7 mouse cellular contexts compared by ENCODE assay signal in genomic region chr15:102245891-102246741, GRCm38 (mm10). TPM values are rescaled to one million over a fixed set of nuclear protein-coding genes. Genes with fewer than 3 reads are reported as not detected.
A peak's percentile ranks its signal among the peaks of the same experiment; 100 is the strongest.
DNase-seq lines count a peak whose midpoint lies in the region; ATAC-seq lines count a peak whose summit lies in the region.

No protein-coding gene starts in this region.

- under 1% methylated on average over 42 of the region's 44 CpGs for WGBS in intestine, embryonic 14.5 days

- peak overlapping the region; percentile 58 for H3K9ac ChIP-seq in intestine, embryonic 14.5 days (ENCODE audit: low read length)

- H3K27ac ChIP-seq in intestine, embryonic 14.5 days (ENCODE audit: low read depth): peak overlapping the region; percentile 94

- peak; percentile 33 for ATAC-seq in common myeloid progenitor, adult 5-6 weeks (replicated peaks; ENCODE audit: low read depth, poor library complexity, severe bottlenecking)
- peak; percentile 57 for ATAC-seq in intestine, embryonic 14.5 days (replicated peaks; ENCODE audit: low FRiP score, low TSS enrichment, low read depth)
- ATAC-seq in megakaryocyte-erythroid progenitor cell, adult 5-6 weeks (replicated peaks; ENCODE audit: low FRiP score, low TSS enrichment, poor library complexity, severe bottlenecking): peak; percentile 65

- H3K36me3 ChIP-seq in intestine, embryonic 14.5 days (ENCODE audit: control insufficient read depth, insufficient read depth, low read length): no peaks in the 10 kb centered on the region

- H3K9me3 ChIP-seq in intestine, embryonic 14.5 days (ENCODE audit: control insufficient read depth, low read length): no peaks in the 10 kb centered on the region

- H3K4me1 ChIP-seq in intestine, embryonic 14.5 days (replicated peaks; ENCODE audit: control insufficient read depth, insufficient read depth, low read length): peaks cover 57% of the 10 kb centered on the region

- intact Hi-C loops in gastrocnemius, postnatal 14 days (cut with DNase I; ENCODE audit: low total_unique reads): no loop called here
- intact Hi-C loops in left cerebral cortex, postnatal 25 days (cut with DNase I): loop anchor here (1.0 kb wide), 1 partner anchor 43 kb away; the partner anchor contains the start of gene Zfp740

- no peaks in the 10 kb centered on the region for H3K27me3 ChIP-seq in intestine, embryonic 14.5 days (replicated peaks; ENCODE audit: control insufficient read depth, insufficient read depth, low read length)

- peak overlapping the region; percentile 62 for H3K4me3 ChIP-seq in intestine, embryonic 14.5 days (ENCODE audit: low read depth, low read length)

- peak overlapping the region; percentile 95 for H3K4me2 ChIP-seq in intestine, embryonic 14.5 days (ENCODE audit: low read length)

- DNase-seq in adipocyte (ENCODE audit: low spot score): peak; percentile 83
- peak; percentile 76 for DNase-seq in gastrocnemius, postnatal 14 days
- peak; percentile 85 for DNase-seq in intestine, embryonic 14.5 days (ENCODE audit: low spot score)
- peak; percentile 79 to 85 for DNase-seq in left cerebral cortex, postnatal 25 days (ENCODE audit: low spot score in 2 of 2)
- peak; percentile 72 to 79 for DNase-seq in right cerebral cortex, postnatal 36 days (ENCODE audit: low spot score in 2 of 2)

RNA-seq across cellular contexts. Expression of gene Rarg, which starts 11.2 kb away (rescaled TPM):
- 1.2 and 3.9 TPM in 2 replicates for total RNA-seq in common myeloid progenitor, adult 5-6 weeks (2017)
- total RNA-seq in gastrocnemius, postnatal 14 days (2021): 10 to 100 TPM; 12.9 to 13.2 TPM
- polyA plus RNA-seq in intestine, embryonic 14.5 days (2014; fragmentation: Nextera tagmentation; extraction: Ambion mirVana): 16.4 and 17.1 TPM in 2 replicates
- 10 to 100 TPM; 12.7 to 15.4 TPM for total RNA-seq in left cerebral cortex, postnatal 25 days (2021)
- total RNA-seq in megakaryocyte-erythroid progenitor cell, adult 5-6 weeks (2014; fragmentation: Nextera tagmentation): 0.61 and 1.8 TPM in 2 replicates
- total RNA-seq in megakaryocyte-erythroid progenitor cell, adult 5-6 weeks (2017): 1.6 and 6.7 TPM in 2 replicates

RNA-seq across cellular contexts. Expression of gene Itgb7, which starts 14.4 kb away (rescaled TPM):
- 81.3 and 108 TPM in 2 replicates for total RNA-seq in common myeloid progenitor, adult 5-6 weeks (2017)
- total RNA-seq in gastrocnemius, postnatal 14 days (2021): 1 to 10 TPM; 1.0 to 1.1 TPM
- 13.3 and 13.5 TPM in 2 replicates for polyA plus RNA-seq in intestine, embryonic 14.5 days (2014; fragmentation: Nextera tagmentation; extraction: Ambion mirVana)
- total RNA-seq in left cerebral cortex, postnatal 25 days (2021): 1 to 10 TPM; 1.0 to 1.7 TPM
- 13.1 and 17.0 TPM in 2 replicates for total RNA-seq in megakaryocyte-erythroid progenitor cell, adult 5-6 weeks (2014; fragmentation: Nextera tagmentation)
- 47.2 and 51.0 TPM in 2 replicates for total RNA-seq in megakaryocyte-erythroid progenitor cell, adult 5-6 weeks (2017)

RNA-seq across cellular contexts. Expression of gene Gm9918, which starts 24.2 kb away (rescaled TPM):
- not detected in 2 replicates for total RNA-seq in common myeloid progenitor, adult 5-6 weeks (2017)
- total RNA-seq in gastrocnemius, postnatal 14 days (2021): not detected
- polyA plus RNA-seq in intestine, embryonic 14.5 days (2014; fragmentation: Nextera tagmentation; extraction: Ambion mirVana): 0.11 and 0.19 TPM in 2 replicates
- total RNA-seq in left cerebral cortex, postnatal 25 days (2021): not detected
- not detected in 2 replicates for total RNA-seq in megakaryocyte-erythroid progenitor cell, adult 5-6 weeks (2014; fragmentation: Nextera tagmentation)
- not detected in 2 replicates for total RNA-seq in megakaryocyte-erythroid progenitor cell, adult 5-6 weeks (2017)

RNA-seq across cellular contexts. Expression of gene Mfsd5, which starts 33.1 kb away (rescaled TPM):
- 16.8 and 21.0 TPM in 2 replicates for total RNA-seq in common myeloid progenitor, adult 5-6 weeks (2017)
- 10 to 100 TPM; 14.5 to 14.9 TPM for total RNA-seq in gastrocnemius, postnatal 14 days (2021)
- polyA plus RNA-seq in intestine, embryonic 14.5 days (2014; fragmentation: Nextera tagmentation; extraction: Ambion mirVana): 65.3 and 67.1 TPM in 2 replicates
- total RNA-seq in left cerebral cortex, postnatal 25 days (2021): 10 to 100 TPM; 42.1 to 43.9 TPM
- total RNA-seq in megakaryocyte-erythroid progenitor cell, adult 5-6 weeks (2014; fragmentation: Nextera tagmentation): 30.4 and 32.9 TPM in 2 replicates
- total RNA-seq in megakaryocyte-erythroid progenitor cell, adult 5-6 weeks (2017): 14.2 and 19.5 TPM in 2 replicates

RNA-seq across cellular contexts. Expression of gene Csad, which starts 41.6 kb away (rescaled TPM):
- 7.0 and 27.8 TPM in 2 replicates for total RNA-seq in common myeloid progenitor, adult 5-6 weeks (2017)
- 10 to 100 TPM; 14.1 to 15.6 TPM for total RNA-seq in gastrocnemius, postnatal 14 days (2021)
- polyA plus RNA-seq in intestine, embryonic 14.5 days (2014; fragmentation: Nextera tagmentation; extraction: Ambion mirVana): 52.3 and 53.6 TPM in 2 replicates
- 10 to 100 TPM; 28.4 to 32.1 TPM for total RNA-seq in left cerebral cortex, postnatal 25 days (2021)
- total RNA-seq in megakaryocyte-erythroid progenitor cell, adult 5-6 weeks (2014; fragmentation: Nextera tagmentation): 9.6 and 21.4 TPM in 2 replicates
- 11.4 and 33.8 TPM in 2 replicates for total RNA-seq in megakaryocyte-erythroid progenitor cell, adult 5-6 weeks (2017)

Comparison
In these comparisons a context has a peak if more than half of its experiments do, and no peak if none do; other contexts are left out.
1. Peak in every context shown above with its lines: DNase-seq, ATAC-seq, H3K4me3 ChIP-seq and H3K27ac ChIP-seq.
2. RNA of gene Itgb7, which starts 14.4 kb away (total RNA-seq): 81.3 to 108 TPM in common myeloid progenitor, adult 5-6 weeks and 13.1 to 51.0 TPM in megakaryocyte-erythroid progenitor cell, adult 5-6 weeks; 1.0 to 1.7 TPM in left cerebral cortex, postnatal 25 days and 1.0 to 1.1 TPM in gastrocnemius, postnatal 14 days; every median in the first group is over 4 times any median in the second.